Mouse (Mus musculus): ENCODE measurements around the gene Csrnp1. TPM values are rescaled to one million over a fixed set of nuclear protein-coding genes. Genes with fewer than 3 reads are reported as not detected.
A peak's percentile ranks its signal among the peaks of the same experiment; 100 is the strongest.

Csrnp1 gene
- polyA plus RNA-seq, 2 experiments = 0.38 to 2.2 TPM

DNA sequence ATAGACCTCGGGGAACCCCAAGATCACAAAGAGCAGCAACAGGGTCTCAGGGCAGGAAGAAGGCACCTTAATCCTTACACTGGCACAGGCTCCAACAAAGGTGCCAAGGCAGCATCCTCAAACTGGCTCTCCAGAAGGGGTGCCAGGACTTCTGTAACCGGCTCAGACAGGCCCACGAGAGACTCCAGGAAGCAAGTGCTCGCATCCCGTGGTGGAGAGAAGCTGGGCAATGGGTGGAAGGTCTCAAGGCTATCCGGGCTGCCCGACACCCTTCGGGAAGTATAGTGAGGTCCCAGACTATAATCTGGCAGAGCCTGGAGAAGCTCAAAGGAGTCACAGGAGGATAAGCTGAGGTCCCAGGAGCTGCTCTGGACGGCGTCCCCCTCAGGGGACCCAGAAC lies 12.3 kb downstream of the Csrnp1 start:
- no peaks in the 10 kb centered on the region for H3K27me3 ChIP-seq (ENCODE audit: control insufficient read depth, insufficient read depth, low read length)
- peaks cover 0 to 5% of the 10 kb centered on the region in 2 experiments; a peak in 3 of 4 replicates for H3K4me1 ChIP-seq (replicated peaks; ENCODE audit: control insufficient read depth in 2 of 2, insufficient read depth in 2 of 2, low read length in 1 of 2)
- no peak for ATAC-seq (ENCODE audit: insufficient read depth)
- 76% methylated on average over 10 of the region's 10 CpGs for WGBS (ENCODE audit: insufficient replicate concordance)
- no peaks in the 10 kb centered on the region for H3K36me3 ChIP-seq (replicated peaks; ENCODE audit: control insufficient read depth, insufficient read depth, low read depth)
- no peak overlapping the region for H3K27ac ChIP-seq
- no peak for DNase-seq (ENCODE audit: low read depth in 3 of 3, low spot score in 3 of 3)
- H3K4me3 ChIP-seq (ENCODE audit: insufficient read depth in 1 of 2, low read depth in 2 of 2, low read length in 2 of 2) = no peak overlapping the region
- no peak for TF ChIP-seq EP300 (IDR thresholded peaks at IDR 0.05; ENCODE audit: low read depth)
- no peak overlapping the region for H3K4me2 ChIP-seq (ENCODE audit: low read depth)
- no peaks in the 10 kb centered on the region for H3K9me3 ChIP-seq (ENCODE audit: control insufficient read depth, low read length)
- H3K9ac ChIP-seq (replicated peaks) = no peak overlapping the region

DNA sequence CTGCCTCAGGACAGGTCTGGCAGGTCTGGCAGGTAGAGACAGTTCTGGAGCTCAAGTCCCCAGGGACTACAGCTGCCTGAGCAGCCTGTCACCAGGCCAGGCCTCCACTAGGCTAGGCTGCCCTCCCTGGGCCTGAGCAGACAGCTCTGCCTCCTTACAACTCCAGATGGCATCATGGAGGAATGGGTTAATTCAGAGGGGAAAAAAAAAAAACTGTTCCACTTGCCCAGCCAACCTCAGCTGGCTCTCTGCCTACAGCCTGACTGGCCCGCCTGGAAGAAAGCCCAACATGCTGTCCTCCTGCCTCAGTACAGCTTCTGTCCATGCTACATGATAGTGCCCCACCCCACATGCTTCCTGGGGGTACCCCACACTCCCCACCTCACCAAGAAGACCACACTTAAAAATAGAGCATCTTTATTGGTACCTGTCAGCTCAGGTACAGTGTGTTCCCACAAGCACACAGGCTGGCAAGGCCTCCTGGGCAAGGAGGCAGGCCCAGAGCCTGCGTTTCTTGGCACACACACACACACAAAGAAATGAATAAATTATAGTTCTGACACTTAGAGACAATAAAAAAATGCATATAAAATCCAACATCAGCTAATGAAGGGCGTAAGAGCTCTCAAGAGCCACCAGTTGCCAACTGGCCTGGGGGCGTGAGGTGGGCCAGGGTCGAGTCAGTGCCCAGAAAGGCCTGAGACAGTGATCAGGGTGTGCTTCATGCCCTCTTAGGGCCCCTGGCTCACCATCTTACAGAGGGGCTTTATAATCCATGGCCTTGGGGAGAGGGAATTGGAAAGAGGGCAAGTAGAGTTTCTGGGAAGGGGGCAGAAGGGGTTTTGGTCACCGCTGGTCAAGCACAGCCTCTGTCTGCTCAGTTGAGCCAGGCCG lies 13.4 kb downstream of the Csrnp1 start:
- no peak for ATAC-seq (ENCODE audit: insufficient read depth)
- Histone ChIP-seq H3K27ac (no peak overlapping the region), H3K4me2 (ENCODE audit: low read depth) (no peak overlapping the region), H3K27me3 (ENCODE audit: control insufficient read depth, insufficient read depth, low read length) (no peaks in the 10 kb centered on the region), H3K9me3 (ENCODE audit: control insufficient read depth, low read length) (no peaks in the 10 kb centered on the region), H3K4me1 (replicated peaks; ENCODE audit: control insufficient read depth in 2 of 2, insufficient read depth in 2 of 2, low read length in 1 of 2) (no peaks in the 10 kb centered on the region), H3K36me3 (replicated peaks; ENCODE audit: control insufficient read depth, insufficient read depth, low read depth) (no peaks in the 10 kb centered on the region), H3K9ac (replicated peaks) (no peak overlapping the region), H3K4me3 (ENCODE audit: insufficient read depth in 1 of 2, low read depth in 2 of 2, low read length in 2 of 2) (no peak overlapping the region)
- TF ChIP-seq CTCF (IDR thresholded peaks at IDR 0.05; ENCODE audit: low read depth) (no peak), EP300 (IDR thresholded peaks at IDR 0.05; ENCODE audit: low read depth) (no peak)
- no peak for DNase-seq (ENCODE audit: low read depth in 3 of 3, low spot score in 3 of 3)
- WGBS (ENCODE audit: insufficient replicate concordance) = 68% methylated on average over 7 of the region's 7 CpGs

DNA sequence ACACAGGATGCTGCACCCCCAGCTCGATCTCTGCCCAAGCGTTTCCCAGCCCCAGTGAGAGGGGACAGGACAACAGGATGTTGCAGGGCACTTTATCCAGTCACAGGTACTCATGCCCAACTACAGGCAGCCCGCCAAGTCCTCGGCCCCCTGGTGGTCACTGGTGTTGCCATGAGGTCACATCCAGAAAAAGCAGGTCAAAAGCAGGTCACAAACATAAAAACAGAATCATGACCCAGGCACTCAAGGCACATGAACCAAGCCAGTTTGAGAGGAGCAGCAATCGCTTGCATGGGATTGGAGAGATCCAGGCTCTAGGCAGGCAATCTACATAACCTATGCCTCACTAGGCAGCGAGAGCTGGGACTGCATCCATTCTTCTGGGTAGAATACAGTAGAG lies 14.2 kb downstream of the Csrnp1 start:
- H3K9me3 ChIP-seq (ENCODE audit: control insufficient read depth, low read length) = no peaks in the 10 kb centered on the region
- H3K27me3 ChIP-seq (ENCODE audit: control insufficient read depth, insufficient read depth, low read length) = no peaks in the 10 kb centered on the region
- H3K4me3 ChIP-seq (ENCODE audit: insufficient read depth in 1 of 2, low read depth in 2 of 2, low read length in 2 of 2) = no peak overlapping the region
- TF ChIP-seq EP300 (IDR thresholded peaks at IDR 0.05; ENCODE audit: low read depth) (no peak), CTCF (IDR thresholded peaks at IDR 0.05; ENCODE audit: low read depth) (peak; percentile 65)
- H3K27ac ChIP-seq = no peak overlapping the region
- DNase-seq (ENCODE audit: low read depth in 3 of 3, low spot score in 3 of 3) (no peak), ATAC-seq (ENCODE audit: insufficient read depth) (no peak)
- no peak overlapping the region for H3K9ac ChIP-seq (replicated peaks)
- H3K4me1 ChIP-seq (replicated peaks; ENCODE audit: control insufficient read depth in 2 of 2, insufficient read depth in 2 of 2, low read length in 1 of 2) = no peaks in the 10 kb centered on the region
- no peak overlapping the region for H3K4me2 ChIP-seq (ENCODE audit: low read depth)
- WGBS (ENCODE audit: insufficient replicate concordance) = 40% methylated on average over 6 of the region's 6 CpGs
- no peaks in the 10 kb centered on the region for H3K36me3 ChIP-seq (replicated peaks; ENCODE audit: control insufficient read depth, insufficient read depth, low read depth)

- ATAC-seq (ENCODE audit: insufficient read depth) (no peak), DNase-seq (ENCODE audit: low read depth in 3 of 3, low spot score in 3 of 3) (no peak)
- H3K4me1 ChIP-seq (replicated peaks; ENCODE audit: control insufficient read depth in 2 of 2, insufficient read depth in 2 of 2, low read length in 1 of 2) = no peaks in the 10 kb centered on the region
- no peak for TF ChIP-seq EP300 (IDR thresholded peaks at IDR 0.05; ENCODE audit: low read depth)
- TF ChIP-seq CTCF (IDR thresholded peaks at IDR 0.05; ENCODE audit: low read depth) = no peak
- no peaks in the 10 kb centered on the region for H3K9me3 ChIP-seq (ENCODE audit: control insufficient read depth, low read length)
- H3K27me3 ChIP-seq (ENCODE audit: control insufficient read depth, insufficient read depth, low read length) = no peaks in the 10 kb centered on the region
- H3K9ac ChIP-seq (replicated peaks) = no peak overlapping the region
- no peak overlapping the region for H3K4me3 ChIP-seq (ENCODE audit: insufficient read depth in 1 of 2, low read depth in 2 of 2, low read length in 2 of 2)
- no peaks in the 10 kb centered on the region for H3K36me3 ChIP-seq (replicated peaks; ENCODE audit: control insufficient read depth, insufficient read depth, low read depth)
- no peak overlapping the region for H3K4me2 ChIP-seq (ENCODE audit: low read depth)
- 60% methylated on average over 7 of the region's 7 CpGs for WGBS (ENCODE audit: insufficient replicate concordance)
- H3K27ac ChIP-seq = no peak overlapping the region
Observed at GRCm38 (mm10) chr9:119969811-119970210, 14.6 kb downstream of the Csrnp1 start.

- Histone ChIP-seq H3K4me2 (ENCODE audit: low read depth) (no peak overlapping the region), H3K4me3 (ENCODE audit: insufficient read depth in 1 of 2, low read depth in 2 of 2, low read length in 2 of 2) (no peak overlapping the region), H3K9ac (replicated peaks) (no peak overlapping the region), H3K27ac (no peak overlapping the region), H3K9me3 (ENCODE audit: control insufficient read depth, low read length) (no peaks in the 10 kb centered on the region), H3K4me1 (replicated peaks; ENCODE audit: control insufficient read depth in 2 of 2, insufficient read depth in 2 of 2, low read length in 1 of 2) (peaks cover 0 to 5% of the 10 kb centered on the region in 2 experiments; a peak in 2 of 4 replicates), H3K36me3 (replicated peaks; ENCODE audit: control insufficient read depth, insufficient read depth, low read depth) (no peaks in the 10 kb centered on the region), H3K27me3 (ENCODE audit: control insufficient read depth, insufficient read depth, low read length) (no peaks in the 10 kb centered on the region)
- DNase-seq (ENCODE audit: low read depth in 3 of 3, low spot score in 3 of 3) = no peak
- WGBS (ENCODE audit: insufficient replicate concordance) = 77% methylated on average over 26 of the region's 26 CpGs
- TF ChIP-seq CTCF (IDR thresholded peaks at IDR 0.05; ENCODE audit: low read depth) = no peak
- TF ChIP-seq EP300 (IDR thresholded peaks at IDR 0.05; ENCODE audit: low read depth) = no peak
- ATAC-seq (ENCODE audit: insufficient read depth) = no peak
Observed at GRCm38 (mm10) chr9:119966221-119966910, 18.1 kb downstream of the Csrnp1 start.

Data from liver, embryonic 14.5 days (tissue).